Mouse (Mus musculus) 3134 (cell line): Measurements from ENCODE around the gene Btg1-ps1.
"Not testable (repeated sequence)": the region's sequence is repeated elsewhere in the genome, so short reads cannot be mapped to it uniquely, and the experiment has no call there.

ENCODE experiments used
- DNase-seq: peaks from one replicate; pipeline ENCODE4 v3.0.0-alpha.2; 2011; ENCODE audit warnings: low spot score; ENCODE audit not compliant: insufficient read length; ENCODE audit errors: extremely low read depth

The Btg1-ps1 gene

DNA sequence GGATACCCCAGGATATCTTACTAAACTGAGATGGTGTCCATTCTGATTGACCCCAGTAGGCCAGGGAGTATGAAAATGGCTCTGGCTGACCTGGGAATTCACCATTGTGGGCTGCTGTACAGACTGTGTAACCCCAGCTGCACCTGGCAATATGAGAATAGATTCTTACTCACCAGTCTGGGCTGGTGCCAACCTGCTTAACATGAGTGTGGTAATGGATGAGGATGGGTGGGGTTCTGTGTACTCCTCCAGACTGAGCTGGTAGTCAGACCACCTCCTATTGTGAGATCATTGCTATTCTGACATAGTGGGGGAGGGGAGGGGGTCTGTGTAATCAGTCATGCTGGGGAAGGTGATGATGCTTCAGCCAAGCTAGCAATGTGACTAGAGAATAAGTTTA, at the start of gene Btg1-ps1:
Gene Btg1-ps1 (minus strand): TSS at position 219 of the 400 bp plus-strand sequence.
- DNase-seq, result not testable (repeated sequence)

DNA sequence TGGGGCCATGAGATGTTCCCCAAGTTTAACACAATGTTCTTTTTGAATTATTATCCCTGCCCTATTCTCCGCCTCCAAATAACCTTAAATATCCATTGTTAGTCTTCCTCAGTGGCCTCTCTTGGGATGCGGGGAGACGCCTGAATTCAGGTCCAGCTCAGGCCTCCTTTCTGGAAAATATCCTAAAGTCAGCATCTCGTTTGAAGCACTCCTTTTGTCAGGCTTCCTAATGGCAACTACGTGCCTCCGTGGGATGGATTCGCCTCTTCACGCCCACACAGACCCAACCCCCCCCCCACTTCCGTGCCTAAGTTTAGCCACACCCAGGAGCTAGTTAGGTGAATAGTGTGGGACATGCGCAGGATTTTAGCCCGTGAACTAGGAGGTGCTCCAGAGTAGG, 47.6 kb upstream of the Btg1-ps1 start, which contains the start of gene Rhox10:
Gene Rhox10 (plus strand): TSS at position 301 of the 400 bp plus-strand sequence.
- DNase-seq, result no peak

DNA sequence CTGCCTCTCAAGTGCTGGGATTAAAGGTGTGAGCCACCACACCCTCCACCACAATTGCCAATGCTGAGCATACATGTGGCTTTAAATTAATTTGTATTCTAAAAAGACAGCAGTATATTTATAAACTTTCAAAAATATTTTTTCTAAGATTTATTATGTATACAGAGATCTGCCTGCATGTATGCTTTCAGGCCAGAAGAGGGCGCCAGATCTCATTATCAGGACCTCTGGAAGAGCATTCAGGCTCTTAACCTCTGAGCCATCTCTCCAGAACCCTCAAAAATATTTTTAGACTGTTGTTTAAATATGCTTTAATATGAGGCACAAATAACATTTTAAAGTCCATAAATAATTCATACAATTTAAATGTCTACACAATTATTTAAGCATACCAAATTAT, 42.9 kb upstream of the Btg1-ps1 start:
- no peak for DNase-seq

DNA sequence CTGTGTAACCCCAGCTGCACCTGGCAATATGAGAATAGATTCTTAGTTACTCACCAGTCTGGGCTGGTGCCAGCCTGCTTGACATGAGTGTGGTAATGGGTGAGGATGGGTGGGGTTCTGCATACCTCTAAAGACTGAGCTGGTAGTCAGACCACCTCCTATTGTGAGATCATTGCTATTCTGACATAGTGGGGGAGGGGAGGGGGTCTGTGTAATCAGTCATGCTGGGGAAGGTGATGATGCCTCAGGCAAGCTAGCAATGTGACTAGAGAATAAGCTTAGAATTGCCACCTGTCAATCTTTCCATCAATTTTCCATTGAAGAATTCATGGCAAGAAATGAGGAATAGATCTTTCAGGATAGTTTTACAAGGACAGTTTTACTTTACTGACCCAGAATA, 24.4 kb upstream of the Btg1-ps1 start, which contains the start of gene Btg1-ps2:
Gene Btg1-ps2 (minus strand): TSS at position 101 of the 400 bp plus-strand sequence.
- not testable (repeated sequence) for DNase-seq

DNA sequence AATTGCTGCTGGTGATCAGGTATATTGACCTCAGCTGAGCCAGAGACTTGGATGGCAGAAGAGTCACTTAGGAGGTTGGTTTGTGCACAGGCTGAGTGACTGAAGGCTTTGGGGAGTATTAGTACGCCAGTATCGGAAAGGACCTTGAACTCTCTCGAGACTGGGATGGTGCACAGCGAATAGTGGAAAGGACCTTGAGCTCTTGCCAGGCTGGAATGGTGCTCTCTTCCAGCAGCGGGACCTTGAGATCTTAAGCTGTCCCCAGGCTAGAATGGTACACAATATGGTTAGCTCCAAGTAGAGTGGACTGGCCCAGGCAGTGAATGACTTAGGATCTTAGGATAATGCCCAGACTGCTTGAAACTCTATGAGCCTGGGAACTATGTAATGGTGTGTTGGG, 21.1 kb upstream of the Btg1-ps1 start:
- no peak for DNase-seq

DNA sequence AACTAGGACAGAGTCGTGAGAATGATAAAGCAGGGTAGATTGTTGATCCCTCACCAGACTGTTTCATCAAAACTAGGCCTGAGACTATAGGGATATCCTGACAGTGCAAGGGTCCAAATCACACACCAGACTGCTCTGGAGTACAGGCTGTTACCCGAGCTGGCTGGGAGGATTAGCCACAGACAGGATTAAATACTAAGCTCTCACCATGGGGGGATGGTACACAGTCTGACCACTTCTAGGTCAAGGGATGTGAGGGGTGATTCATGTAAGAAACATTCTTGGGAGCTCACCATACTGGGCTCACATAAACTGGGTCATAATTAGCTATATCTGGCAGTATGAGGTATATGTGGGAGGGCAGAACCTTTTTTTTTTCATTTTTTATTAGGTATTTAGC, 15.2 kb upstream of the Btg1-ps1 start:
- no peak for DNase-seq

DNA sequence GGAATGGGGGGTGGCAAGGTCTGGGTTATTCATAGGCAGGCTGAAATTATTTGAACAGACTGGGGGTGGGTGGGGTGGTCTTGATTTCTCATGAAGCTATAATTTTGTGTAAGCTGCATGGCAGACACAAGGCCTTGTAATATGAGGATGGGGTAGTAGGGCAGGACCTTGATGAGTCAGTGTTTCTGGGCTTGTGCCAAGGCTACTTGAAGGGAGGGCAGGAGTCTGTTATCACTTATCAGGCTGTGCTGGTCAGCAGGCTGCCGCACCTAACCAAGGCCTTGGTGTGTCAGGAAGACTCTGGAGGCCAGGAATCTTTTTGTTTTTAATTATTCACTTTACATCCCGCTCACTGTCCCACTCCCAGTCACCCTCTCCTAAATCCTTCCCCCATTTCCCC, 9.9 kb downstream of the Btg1-ps1 start:
- DNase-seq, result no peak
